Mouse (Mus musculus) CH12.LX (cell line): Measurements from ENCODE around the gene A030005L19Rik. TPM values are rescaled to one million over a fixed set of nuclear protein-coding genes. Genes with fewer than 3 reads are reported as not detected.

Source experiments
- DNase-seq: peaks from one replicate; pipeline ENCODE4 v3.0.0-alpha.2; 2013; ENCODE audit errors: extremely low read depth
- H3K27ac ChIP-seq: 2 replicates; pipeline ENCODE4 v1.5.1; 2012; ENCODE audit warnings: low read depth, mild to moderate bottlenecking, control low read depth, moderate library complexity; ENCODE audit not compliant: insufficient read depth
- H3K27me3 ChIP-seq: replicated peaks from 2 replicates; pipeline ENCODE3; 2012; ENCODE audit warnings: inconsistent platforms
- H3K36me3 ChIP-seq, 2 experiments: replicated peaks in 1 of 2; 2 replicates each; pipeline versions ENCODE3 to v1.6.1; 2012; ENCODE audit warnings: inconsistent platforms in 1 of 2, low read length in 1 of 2, mild to moderate bottlenecking in 1 of 2, mixed read lengths in 1 of 2, moderate library complexity in 1 of 2; ENCODE audit not compliant: control insufficient read depth in 1 of 2, insufficient read depth in 1 of 2
- H3K4me1 ChIP-seq, 2 experiments: 2 replicates each; pipeline ENCODE4 v1.6.1; 2012; ENCODE audit warnings: inconsistent platforms in 1 of 2, moderate library complexity in 1 of 2; ENCODE audit not compliant: insufficient read depth in 2 of 2, control insufficient read depth in 1 of 2
- H3K4me2 ChIP-seq: 2 replicates; pipeline ENCODE4 v1.6.1; 2012; ENCODE audit warnings: low read depth, mild to moderate bottlenecking, control low read depth; ENCODE audit not compliant: poor library complexity, insufficient read depth, severe bottlenecking
- H3K4me3 ChIP-seq, 3 experiments: fragments of 150-350 bp in 1 of 3; sonication (generic) in 1 of 3; replicated peaks in 1 of 3; 2 replicates each; pipeline versions ENCODE3 to v1.5.1; 2011 to 2012; ENCODE audit warnings: low read depth in 2 of 3, low read length in 2 of 3, mild to moderate bottlenecking in 2 of 3, moderate library complexity in 2 of 3, control low read depth in 1 of 3, improper control_type of control experiment in 1 of 3, inconsistent platforms in 1 of 3, mixed read lengths in 1 of 3; ENCODE audit not compliant: poor library complexity in 1 of 3
- H3K79me2 ChIP-seq: replicated peaks from 2 replicates; pipeline ENCODE4 v1.6.1; 2012; ENCODE audit warnings: mild to moderate bottlenecking, moderate library complexity; ENCODE audit not compliant: control insufficient read depth, poor library complexity, insufficient read depth, severe bottlenecking; ENCODE audit errors: extremely low read depth
- H3K9ac ChIP-seq: 2 replicates; pipeline ENCODE4 v1.6.1; 2012; ENCODE audit warnings: low read depth, mild to moderate bottlenecking, control low read depth, moderate library complexity; ENCODE audit not compliant: insufficient read depth
- H3K9me3 ChIP-seq: replicated peaks from 2 replicates; pipeline ENCODE3; 2012; ENCODE audit warnings: low read length, inconsistent platforms, mixed read lengths
- BHLHE40 ChIP-seq: IDR thresholded peaks from 2 replicates; pipeline ENCODE4 v1.6.1; 2011; ENCODE audit warnings: mild to moderate bottlenecking, low read depth, low read length, improper control_type of control experiment
- CHD2 ChIP-seq: IDR thresholded peaks from 2 replicates; pipeline ENCODE4 v1.6.1; 2011; ENCODE audit warnings: low read length, improper control_type of control experiment
- HCFC1 ChIP-seq: IDR thresholded peaks from 2 replicates; pipeline ENCODE4 v1.6.1; 2012; ENCODE audit warnings: low read depth, mild to moderate bottlenecking, inconsistent platforms, low read length, improper control_type of control experiment
- JUN ChIP-seq: IDR thresholded peaks from 2 replicates; pipeline ENCODE4 v1.6.1; 2011; ENCODE audit warnings: low read depth, mild to moderate bottlenecking, low read length, improper control_type of control experiment, moderate library complexity; ENCODE audit not compliant: insufficient read depth
- MEF2A ChIP-seq: IDR thresholded peaks from 2 replicates; pipeline ENCODE4 v1.6.1; 2014; ENCODE audit warnings: low read depth, mild to moderate bottlenecking, inconsistent platforms, low read length, improper control_type of control experiment, borderline replicate concordance
- USF2 ChIP-seq: conservative IDR thresholded peaks from 2 replicates; pipeline ENCODE4 v1.6.1; 2011; ENCODE audit warnings: low read depth, low read length, improper control_type of control experiment
- dilution Hi-C: fragments of 300-500 bp; cut with MboI; formaldehyde crosslinking; loops from 2 replicates; pipeline ENCODE4 v1.14.3; 2020; ENCODE audit warnings: low sequenced_read_pairs; ENCODE audit not compliant: extremely low pct_unique_long_range_greater_than_20kb, extremely low pct_ligation_motif_present
- in situ Hi-C: fragments of 300-500 bp; cut with MboI; formaldehyde crosslinking; loops from 3 replicates; pipeline ENCODE4 v1.14.3; 2019; ENCODE audit warnings: low sequenced_read_pairs, low pct_ligation_motif_present, low pct_unique_long_range_greater_than_20kb, mixed read lengths
- polyA plus RNA-seq: library from polyadenylated mRNA; unstranded; fragments of >175 nt; gene quantifications from 2 replicates; pipeline ENCODE4 v1.2.1, GENCODE M21; 2012; ENCODE audit warnings: low read depth; ENCODE audit not compliant: insufficient read length
- total RNA-seq, 2 experiments: library from RNA; depleted of rRNA; stranded (reverse); fragments of 300-350 nt in 1 of 2; fragments of >200 nt in 1 of 2; gene quantifications; 2 replicates each; pipeline ENCODE4 v1.2.3; 2012 to 2014

The A030005L19Rik gene
- total and polyA plus RNA-seq, 3 experiments = not detected

- H3K27ac ChIP-seq = no peak within 1 kb of the TSS
- H3K9ac ChIP-seq = no peak within 1 kb of the TSS
- no peak within 1 kb of the TSS for H3K4me3 ChIP-seq
- peak; percentile 18 for DNase-seq
- no peak for TF ChIP-seq HCFC1
- no peak for TF ChIP-seq USF2
- peak; percentile 50 for TF ChIP-seq BHLHE40
- TF ChIP-seq MEF2A = no peak
- TF ChIP-seq CHD2 = no peak
- TF ChIP-seq JUN = no peak
- TF ChIP-seq, all 38 proteins: peak for 1
- H3K4me2 ChIP-seq = no peak within 1 kb of the TSS
- in situ Hi-C loops (no loop called here), dilution Hi-C loops (no loop called here)
- peaks cover 7 to 19% of the 10 kb centered on the region in 2 experiments for H3K4me1 ChIP-seq
- H3K9me3 ChIP-seq = peaks cover 7% of the 10 kb centered on the region
- no peaks in the 10 kb centered on the region for H3K27me3 ChIP-seq
- no peaks in the 10 kb centered on the region for H3K36me3 ChIP-seq
- no peaks in the 10 kb centered on the region for H3K79me2 ChIP-seq
These were observed 46.8 kb downstream of the A030005L19Rik start, which contains the start of gene Gm47955 for GRCm38 (mm10) chr1:82959870-82960385. TSS of gene Gm47955 (plus strand) at chr1:82960286.

Other genes starting within 250 kb of the A030005L19Rik start
- gene Mff, start 188.4 kb upstream of the A030005L19Rik start, total RNA-seq (2012; rRNA removed) = 90.7 and 95.3 TPM in 2 replicates
- gene Mff, start 188.4 kb upstream of the A030005L19Rik start, total RNA-seq (2014; rRNA removed) = 169 and 210 TPM in 2 replicates
- 155 and 232 TPM in 2 replicates for gene Mff, start 188.4 kb upstream of the A030005L19Rik start, polyA plus RNA-seq
- gene Tm4sf20, start 144.9 kb upstream of the A030005L19Rik start, total RNA-seq (2012; rRNA removed) = not detected in 2 replicates
- gene Tm4sf20, start 144.9 kb upstream of the A030005L19Rik start, total RNA-seq (2014; rRNA removed) = not detected in 2 replicates
- gene Tm4sf20, start 144.9 kb upstream of the A030005L19Rik start, polyA plus RNA-seq = not detected in 2 replicates
- gene Gm47791, start 142.1 kb upstream of the A030005L19Rik start, total RNA-seq (2012; rRNA removed) = not detected in 2 replicates
- not detected in 2 replicates for gene Gm47791, start 142.1 kb upstream of the A030005L19Rik start, total RNA-seq (2014; rRNA removed)
- gene Gm47791, start 142.1 kb upstream of the A030005L19Rik start, polyA plus RNA-seq = not detected in 2 replicates
- gene Agfg1, start 73.8 kb upstream of the A030005L19Rik start, total RNA-seq (2012; rRNA removed) = 59.0 and 66.9 TPM in 2 replicates
- gene Agfg1, start 73.8 kb upstream of the A030005L19Rik start, total RNA-seq (2014; rRNA removed) = 124 and 127 TPM in 2 replicates
- 94.0 and 106 TPM in 2 replicates for gene Agfg1, start 73.8 kb upstream of the A030005L19Rik start, polyA plus RNA-seq
- not detected in 2 replicates for gene A030014E15Rik, start 11.6 kb downstream of the A030005L19Rik start, total RNA-seq (2012; rRNA removed)
- gene A030014E15Rik, start 11.6 kb downstream of the A030005L19Rik start, total RNA-seq (2014; rRNA removed) = not detected in 2 replicates
- not detected in 2 replicates for gene A030014E15Rik, start 11.6 kb downstream of the A030005L19Rik start, polyA plus RNA-seq
- gene Gm6217, start 18.1 kb downstream of the A030005L19Rik start, total RNA-seq (2012; rRNA removed) = not detected in 2 replicates
- gene Gm6217, start 18.1 kb downstream of the A030005L19Rik start, total RNA-seq (2014; rRNA removed) = not detected in 2 replicates
- not detected in 2 replicates for gene Gm6217, start 18.1 kb downstream of the A030005L19Rik start, polyA plus RNA-seq
- not detected in 2 replicates for gene A030003K21Rik, start 30.1 kb downstream of the A030005L19Rik start, total RNA-seq (2012; rRNA removed)
- not detected in 2 replicates for gene A030003K21Rik, start 30.1 kb downstream of the A030005L19Rik start, total RNA-seq (2014; rRNA removed)
- gene A030003K21Rik, start 30.1 kb downstream of the A030005L19Rik start, polyA plus RNA-seq = not detected in 2 replicates
- not detected in 2 replicates for gene Gm7544, start 42.7 kb downstream of the A030005L19Rik start, total RNA-seq (2012; rRNA removed)
- not detected in 2 replicates for gene Gm7544, start 42.7 kb downstream of the A030005L19Rik start, total RNA-seq (2014; rRNA removed)
- gene Gm7544, start 42.7 kb downstream of the A030005L19Rik start, polyA plus RNA-seq = not detected in 2 replicates
- not detected in 2 replicates for gene Gm47955, start 47.0 kb downstream of the A030005L19Rik start, total RNA-seq (2012; rRNA removed)
- gene Gm47955, start 47.0 kb downstream of the A030005L19Rik start, total RNA-seq (2014; rRNA removed) = not detected in 2 replicates
- gene Gm47955, start 47.0 kb downstream of the A030005L19Rik start, polyA plus RNA-seq = not detected in 2 replicates
- gene Gm47959, start 87.2 kb downstream of the A030005L19Rik start, total RNA-seq (2012; rRNA removed) = not detected in 2 replicates
- not detected in 2 replicates for gene Gm47959, start 87.2 kb downstream of the A030005L19Rik start, total RNA-seq (2014; rRNA removed)
- gene Gm47959, start 87.2 kb downstream of the A030005L19Rik start, polyA plus RNA-seq = not detected in 2 replicates
- 1.5 and 3.1 TPM in 2 replicates for gene Slc19a3, start 125.1 kb downstream of the A030005L19Rik start, total RNA-seq (2012; rRNA removed)
- gene Slc19a3, start 125.1 kb downstream of the A030005L19Rik start, total RNA-seq (2014; rRNA removed) = 0.84 and 1.3 TPM in 2 replicates
- 0.46 and 0.59 TPM in 2 replicates for gene Slc19a3, start 125.1 kb downstream of the A030005L19Rik start, polyA plus RNA-seq
- gene Krtap28-10, start 129.2 kb downstream of the A030005L19Rik start, total RNA-seq (2012; rRNA removed) = not detected in 2 replicates
- gene Krtap28-10, start 129.2 kb downstream of the A030005L19Rik start, total RNA-seq (2014; rRNA removed) = not detected in 2 replicates
- not detected in 2 replicates for gene Krtap28-10, start 129.2 kb downstream of the A030005L19Rik start, polyA plus RNA-seq
- not detected in 2 replicates for gene Gm47969, start 131.6 kb downstream of the A030005L19Rik start, total RNA-seq (2012; rRNA removed)
- not detected in 2 replicates for gene Gm47969, start 131.6 kb downstream of the A030005L19Rik start, total RNA-seq (2014; rRNA removed)
- gene Gm47969, start 131.6 kb downstream of the A030005L19Rik start, polyA plus RNA-seq = not detected in 2 replicates
- gene A030005K14Rik, start 146.1 kb downstream of the A030005L19Rik start, total RNA-seq (2012; rRNA removed) = not detected in 2 replicates
- gene A030005K14Rik, start 146.1 kb downstream of the A030005L19Rik start, total RNA-seq (2014; rRNA removed) = not detected in 2 replicates
- gene A030005K14Rik, start 146.1 kb downstream of the A030005L19Rik start, polyA plus RNA-seq = not detected in 2 replicates
- gene Krtap28-13, start 147.6 kb downstream of the A030005L19Rik start, total RNA-seq (2012; rRNA removed) = not detected in 2 replicates
- gene Krtap28-13, start 147.6 kb downstream of the A030005L19Rik start, total RNA-seq (2014; rRNA removed) = not detected in 2 replicates
- not detected in 2 replicates for gene Krtap28-13, start 147.6 kb downstream of the A030005L19Rik start, polyA plus RNA-seq
- 0.42 and 3.4 TPM in 2 replicates for gene Ccl20, start 203.4 kb downstream of the A030005L19Rik start, total RNA-seq (2012; rRNA removed)
- 0.32 and 0.34 TPM in 2 replicates for gene Ccl20, start 203.4 kb downstream of the A030005L19Rik start, total RNA-seq (2014; rRNA removed)
- gene Ccl20, start 203.4 kb downstream of the A030005L19Rik start, polyA plus RNA-seq = not detected in 2 replicates
- not detected in 2 replicates for gene Daw1, start 246.4 kb downstream of the A030005L19Rik start, total RNA-seq (2012; rRNA removed)
- gene Daw1, start 246.4 kb downstream of the A030005L19Rik start, total RNA-seq (2014; rRNA removed) = not detected in 2 replicates
- gene Daw1, start 246.4 kb downstream of the A030005L19Rik start, polyA plus RNA-seq = not detected in 2 replicates